Mouse (Mus musculus) 3134 (cell line): ENCODE data around the gene Pet100.
"Not testable (repeated sequence)": the region's sequence is repeated elsewhere in the genome, so short reads cannot be mapped to it uniquely, and the experiment has no call there.

Experiments used
- DNase-seq: peaks from one replicate; pipeline ENCODE4 v3.0.0-alpha.2; 2011; ENCODE audit warnings: low spot score; ENCODE audit not compliant: insufficient read length; ENCODE audit errors: extremely low read depth

Pet100 gene

GRCm38 (mm10) chr8:3621199-3621970 is at the start of gene Pet100, which contains the start of gene Xab2:
Gene Pet100 (plus strand): TSS chr8:3621548.
Gene Xab2 (minus strand): TSS chr8:3621316.
- DNase-seq = peak; percentile 97

GRCm38 (mm10) chr8:3574546-3574945 is 46.8 kb upstream of the Pet100 start:
- DNase-seq = no peak

- no peak for DNase-seq
Measured at GRCm38 (mm10) chr8:3576211-3576960, 45.0 kb upstream of the Pet100 start.

DNA sequence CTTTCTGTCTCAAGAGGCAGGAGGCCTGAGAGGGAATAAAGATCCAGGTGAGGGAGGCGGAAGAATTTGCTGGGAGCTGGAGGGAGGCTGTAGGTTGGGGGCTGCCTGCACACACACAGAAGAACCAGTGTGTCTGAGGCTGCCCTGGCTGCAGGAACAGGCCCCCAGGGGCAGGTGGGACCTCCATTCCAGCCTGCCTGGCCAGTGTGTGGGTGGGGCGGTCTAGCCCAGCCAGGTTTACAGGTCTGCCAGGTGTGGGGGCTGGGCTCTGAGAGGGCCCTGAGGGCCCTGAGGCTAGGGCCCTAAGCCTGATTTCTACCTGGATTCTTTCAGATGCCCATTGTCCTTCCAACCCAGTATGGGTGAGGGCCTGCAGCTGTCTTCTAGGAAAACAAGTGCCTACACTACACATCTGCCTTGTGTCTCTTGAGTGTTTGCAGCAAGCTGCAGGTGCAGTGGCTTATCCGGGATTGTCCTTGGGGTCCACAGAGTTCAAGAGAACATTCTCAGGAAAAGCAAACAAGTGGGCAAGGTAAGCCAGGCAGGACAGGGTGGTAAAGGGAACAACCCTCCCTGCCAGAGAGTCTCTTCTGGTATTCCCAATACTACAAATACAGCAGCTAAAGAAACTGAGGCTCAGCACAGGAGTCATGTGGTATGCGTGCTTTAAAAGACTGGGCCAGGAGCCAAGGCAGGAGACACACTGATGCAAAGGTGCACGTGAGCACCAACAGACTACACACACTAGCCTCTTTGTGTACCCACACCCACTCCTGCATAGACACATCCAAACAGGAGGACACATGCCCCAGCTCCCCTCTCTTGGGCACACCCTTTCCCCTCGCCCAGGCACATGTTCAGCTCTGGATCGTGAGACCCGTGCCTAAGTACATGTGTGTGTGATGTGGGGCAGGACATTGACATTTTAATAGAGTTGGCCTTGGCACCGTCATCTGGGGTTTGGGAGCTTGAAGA is 41.7 kb upstream of the Pet100 start:
- DNase-seq = no peak

DNA sequence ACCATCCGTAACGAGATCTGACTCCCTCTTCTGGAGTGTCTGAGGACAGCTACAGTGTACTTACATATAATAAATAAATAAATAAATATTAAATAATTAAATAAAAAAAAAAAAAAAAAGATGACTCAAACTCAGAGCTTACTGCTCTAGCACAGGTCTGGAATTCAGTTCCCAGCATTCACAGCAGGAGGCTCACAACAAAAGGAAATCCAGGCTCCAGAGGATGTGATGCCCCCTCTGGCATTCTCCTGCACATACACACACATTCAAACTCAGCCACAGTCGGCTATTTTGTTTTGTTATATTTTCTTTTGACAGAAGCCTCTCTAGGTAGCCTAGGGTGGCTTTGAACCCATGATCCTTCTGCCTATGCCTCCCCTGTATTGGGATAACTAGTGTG is 39.4 kb upstream of the Pet100 start:
- not testable (repeated sequence) for DNase-seq

GRCm38 (mm10) chr8:3586452-3586851 is 34.9 kb upstream of the Pet100 start:
- DNase-seq = no peak

DNA sequence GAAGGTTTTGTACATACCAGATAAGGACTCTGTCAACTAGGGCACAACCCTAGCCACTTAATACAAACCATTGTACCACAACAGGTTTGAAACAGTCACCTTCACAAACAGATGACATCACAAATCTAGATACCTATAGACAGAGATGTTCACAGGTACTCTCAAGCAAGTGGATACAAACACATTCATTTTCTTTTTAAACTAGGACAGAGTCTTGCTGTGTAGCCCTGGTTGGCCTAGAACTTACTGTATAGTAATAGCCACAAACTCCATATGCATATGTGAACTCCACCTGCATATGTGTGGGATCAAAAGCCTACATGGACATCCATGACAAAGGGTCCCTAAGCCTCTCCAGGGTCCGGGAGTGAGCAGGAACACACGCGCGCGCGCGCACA is 34.4 kb upstream of the Pet100 start, which contains the start of gene Camsap3:
Gene Camsap3, plus strand, starts transcription at position 301 of the 398 bp plus-strand sequence.
- no peak for DNase-seq

- no peak for DNase-seq
Measured at GRCm38 (mm10) chr8:3587391-3588257, 33.7 kb upstream of the Pet100 start.

- no peak for DNase-seq
Measured at GRCm38 (mm10) chr8:3588258-3588633, 33.1 kb upstream of the Pet100 start.

- DNase-seq = no peak
Measured at GRCm38 (mm10) chr8:3593470-3593869, 27.9 kb upstream of the Pet100 start.

DNA sequence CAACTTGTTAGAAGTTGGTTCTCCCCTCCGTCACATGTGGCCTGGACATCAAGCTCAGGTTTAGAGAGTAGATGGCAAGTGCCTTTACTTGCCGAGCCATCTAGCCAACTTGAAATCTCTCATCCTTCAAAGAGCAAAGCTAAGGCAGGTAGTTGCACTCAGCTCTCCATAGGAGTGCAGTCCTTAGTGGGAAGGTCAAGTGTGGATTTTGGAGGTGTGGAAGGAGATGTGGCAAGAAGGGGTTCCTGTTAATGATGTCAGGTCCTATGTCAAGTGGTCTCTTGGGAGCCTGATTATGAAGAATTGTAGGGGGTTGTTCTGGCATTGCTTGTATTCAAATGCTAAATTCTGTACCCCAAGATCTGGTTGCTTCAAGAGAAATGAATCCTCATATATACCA is 26.9 kb upstream of the Pet100 start:
- DNase-seq = no peak

GRCm38 (mm10) chr8:3598054-3598453 is 23.3 kb upstream of the Pet100 start:
- DNase-seq = no peak

DNA sequence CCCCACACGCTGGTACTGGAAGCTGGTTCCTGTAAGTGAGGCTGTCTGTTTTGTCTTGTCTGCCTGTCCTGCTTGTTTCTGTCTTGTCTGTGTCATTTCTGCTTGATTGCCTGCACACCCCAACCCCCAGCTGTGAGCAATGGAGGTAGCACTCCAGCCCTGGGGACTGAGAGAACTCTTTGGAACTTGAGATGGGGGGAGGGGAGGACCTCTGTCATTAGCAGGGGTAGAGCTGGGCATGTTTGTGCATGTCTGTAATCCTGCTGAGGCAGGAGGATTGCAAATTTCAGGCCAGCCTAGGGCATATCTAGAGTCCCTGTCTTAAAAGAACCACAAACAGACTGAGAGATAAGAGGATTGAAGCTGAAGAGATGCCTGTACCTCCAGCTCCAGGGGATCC is 22.1 kb upstream of the Pet100 start:
- DNase-seq = no peak

- DNase-seq = peak; percentile 62
Measured at GRCm38 (mm10) chr8:3600401-3600800, 20.9 kb upstream of the Pet100 start.

GRCm38 (mm10) chr8:3603439-3603838 is 17.9 kb upstream of the Pet100 start:
- no peak for DNase-seq

- peak; percentile 73 for DNase-seq
Measured at GRCm38 (mm10) chr8:3606593-3606992, 14.8 kb upstream of the Pet100 start.

DNA sequence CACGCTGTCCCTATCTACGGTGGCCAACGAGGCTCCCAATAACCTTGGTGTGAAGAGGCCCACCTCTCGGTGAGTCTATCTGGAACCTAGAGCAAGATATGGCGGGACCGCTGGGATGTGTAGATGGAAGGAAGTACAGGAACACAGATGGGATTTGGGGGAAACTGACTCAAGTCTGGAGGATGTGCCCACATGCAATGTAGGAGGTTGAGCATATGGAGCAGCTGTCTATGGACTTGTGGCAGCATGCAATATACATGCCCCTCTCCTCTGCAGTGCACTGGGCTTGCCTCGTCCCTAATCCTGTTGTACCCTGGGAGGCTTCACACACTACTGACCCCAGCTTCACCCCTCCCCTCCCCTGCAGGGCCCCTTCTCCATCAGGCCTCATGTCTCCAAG is 13.5 kb upstream of the Pet100 start:
- DNase-seq = no peak

GRCm38 (mm10) chr8:3609046-3609815 is 12.1 kb upstream of the Pet100 start:
- no peak for DNase-seq

GRCm38 (mm10) chr8:3609816-3610150 is 11.6 kb upstream of the Pet100 start:
- DNase-seq = no peak
